Mouse (Mus musculus): Measurements from ENCODE around the gene 3425401B19Rik. TPM values are rescaled to one million over a fixed set of nuclear protein-coding genes. Genes with fewer than 3 reads are reported as not detected.
A peak's percentile ranks its signal among the peaks of the same experiment; 100 is the strongest.

Gene 3425401B19Rik
- under 1 TPM in 1 of 3 experiments, not detected in 2; 0.08 TPM for polyA plus RNA-seq (2017; shearing (Covaris generic))

DNA sequence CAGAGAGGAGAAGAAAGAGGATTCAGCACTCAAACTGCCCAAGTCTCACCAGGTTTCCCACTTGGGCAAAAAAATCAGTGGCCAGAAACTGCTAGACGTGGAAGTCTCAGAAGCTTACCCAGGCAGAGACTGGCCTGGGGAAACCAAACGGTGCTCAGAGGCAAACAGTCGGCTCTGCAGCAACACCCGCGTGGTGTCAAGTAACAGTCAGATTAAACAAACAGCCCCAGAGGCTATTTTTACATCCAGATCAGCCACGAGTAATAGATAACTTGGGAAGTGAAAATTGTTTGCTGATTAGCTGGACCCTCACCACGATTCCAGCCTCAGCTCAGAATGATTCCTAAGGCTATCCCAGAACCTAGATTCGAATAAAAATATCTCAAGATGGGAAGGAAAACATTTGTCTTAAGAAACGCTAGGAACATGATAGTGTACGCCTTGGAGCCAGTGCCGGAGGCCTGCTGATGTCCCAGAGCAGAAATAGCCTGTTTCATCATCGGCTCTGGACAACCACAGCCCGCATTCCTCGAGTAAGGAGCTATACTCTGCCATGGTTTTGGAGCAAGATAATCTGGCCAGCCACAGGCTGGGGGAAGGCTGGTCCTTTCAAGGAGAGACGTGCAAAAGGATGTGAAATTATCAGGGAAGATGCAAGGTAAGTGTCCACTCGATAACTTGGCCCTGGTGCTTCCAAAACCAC is at the start of gene 3425401B19Rik:
TSS of gene 3425401B19Rik (minus strand) at position 170 of the 703 bp plus-strand sequence.
- ATAC-seq, result no peak

- no peak for ATAC-seq
Measured at GRCm38 (mm10) chr14:32732961-32733360, 47.9 kb upstream of the 3425401B19Rik start.

- no peak for ATAC-seq
Measured at GRCm38 (mm10) chr14:32726864-32727263, 41.8 kb upstream of the 3425401B19Rik start.

DNA sequence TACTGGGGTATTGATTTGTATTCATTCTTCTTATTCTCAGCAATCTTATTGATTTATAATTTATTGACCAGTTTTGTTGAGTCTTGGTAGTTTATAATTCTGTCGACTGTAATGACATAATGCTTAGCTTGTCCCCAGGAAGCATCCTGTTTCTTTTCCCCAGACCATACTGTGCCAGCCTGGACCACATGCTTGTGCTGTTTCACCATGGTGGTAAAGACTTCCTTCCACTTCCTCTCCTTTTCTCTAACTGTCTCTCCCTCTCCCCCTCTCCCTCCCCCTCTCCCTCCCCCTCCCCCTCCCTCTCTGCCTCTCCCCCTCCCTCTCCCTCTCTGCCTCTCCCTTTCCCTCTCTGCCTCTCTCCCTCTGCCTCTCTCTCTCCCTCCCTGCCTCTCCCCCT is 36.4 kb upstream of the 3425401B19Rik start:
- ATAC-seq, result no peak

- peak; percentile 89 for ATAC-seq
Measured at GRCm38 (mm10) chr14:32716763-32717439, 31.8 kb upstream of the 3425401B19Rik start.

- no peak for ATAC-seq
Measured at GRCm38 (mm10) chr14:32715489-32715888, 30.4 kb upstream of the 3425401B19Rik start.

DNA sequence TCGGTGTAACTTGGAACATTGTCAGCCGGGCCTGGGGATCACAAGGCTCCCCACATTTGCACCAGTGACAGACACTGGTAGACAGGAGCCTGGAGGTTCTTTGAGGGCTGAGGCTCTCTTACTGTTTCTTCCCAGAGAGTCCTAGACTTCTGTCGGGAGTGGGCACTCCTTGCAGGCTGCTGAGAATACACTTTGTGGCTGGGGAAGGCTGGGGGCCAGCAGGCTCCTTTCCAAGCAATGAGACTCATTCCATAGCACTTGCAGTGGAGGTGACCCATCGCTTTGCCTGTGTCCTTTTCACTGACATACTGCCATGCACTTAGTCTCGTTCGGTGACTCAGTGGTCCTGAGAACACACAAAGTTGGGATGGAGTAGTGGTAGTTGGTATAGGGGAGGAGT is 30.0 kb upstream of the 3425401B19Rik start:
- ATAC-seq, result no peak

DNA sequence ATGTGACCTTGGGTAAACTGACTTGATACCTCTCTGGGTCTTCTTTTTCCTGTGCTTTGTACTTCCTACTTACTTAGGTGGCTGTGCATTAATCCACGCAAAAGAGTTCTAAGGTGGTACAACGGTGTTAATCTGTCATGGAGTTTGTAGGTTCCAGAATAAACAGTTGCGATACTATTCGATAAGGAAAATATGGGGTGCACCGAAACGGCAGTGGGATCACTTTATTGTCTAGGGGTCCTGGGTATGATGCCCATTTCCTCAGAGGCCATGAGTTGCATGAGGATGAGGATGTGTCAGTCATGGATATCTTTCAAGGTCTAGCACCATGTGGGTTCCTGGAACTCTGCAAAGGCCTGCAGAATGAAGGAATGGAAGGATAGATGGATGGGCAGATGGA is 24.8 kb upstream of the 3425401B19Rik start:
- ATAC-seq, result no peak

DNA sequence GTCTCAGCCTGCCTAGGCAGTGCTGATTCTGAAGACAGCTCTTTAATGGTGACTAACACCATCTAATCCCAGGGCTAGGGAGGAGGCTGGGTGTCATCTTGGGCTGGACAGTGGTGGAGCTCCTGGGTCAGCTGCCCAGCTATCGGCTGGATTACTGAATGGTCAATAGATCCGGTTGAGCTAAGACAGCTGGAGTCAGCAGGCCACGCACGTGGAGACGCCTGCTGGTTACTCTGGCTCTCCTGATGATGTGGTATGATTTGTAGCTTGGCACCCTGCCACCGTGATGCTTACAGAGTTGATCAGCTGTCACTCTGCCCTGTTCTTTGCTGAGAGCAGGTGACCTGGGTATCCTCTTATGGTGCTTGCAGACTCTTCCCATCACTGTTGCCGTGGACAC is 23.7 kb upstream of the 3425401B19Rik start:
- ATAC-seq, result no peak

- ATAC-seq, result no peak
Measured at GRCm38 (mm10) chr14:32707938-32708337, 22.8 kb upstream of the 3425401B19Rik start.

GRCm38 (mm10) chr14:32700972-32701371 is 15.9 kb upstream of the 3425401B19Rik start:
- ATAC-seq, result no peak

- no peak for ATAC-seq
Measured at GRCm38 (mm10) chr14:32698556-32698955, 13.5 kb upstream of the 3425401B19Rik start.

DNA sequence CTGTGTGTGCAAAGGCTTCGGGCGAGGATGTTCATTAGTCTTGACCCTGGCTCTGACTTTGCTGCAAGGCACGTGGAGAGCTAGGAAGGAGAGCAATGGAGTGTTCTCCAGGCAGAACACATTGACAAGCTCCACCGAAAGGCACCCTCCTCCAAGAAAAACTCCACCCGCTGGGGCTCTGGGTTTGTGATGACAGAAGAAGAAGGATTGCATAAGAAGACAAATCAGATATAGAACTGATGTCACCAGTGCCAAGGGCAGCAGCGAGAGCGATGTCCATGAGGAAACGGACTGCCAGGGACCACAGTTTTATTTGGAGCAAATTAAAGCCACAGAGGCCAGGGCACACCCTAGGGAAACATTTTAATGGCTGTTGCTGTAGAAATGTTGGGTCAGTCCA is 12.7 kb upstream of the 3425401B19Rik start:
- no peak for ATAC-seq

DNA sequence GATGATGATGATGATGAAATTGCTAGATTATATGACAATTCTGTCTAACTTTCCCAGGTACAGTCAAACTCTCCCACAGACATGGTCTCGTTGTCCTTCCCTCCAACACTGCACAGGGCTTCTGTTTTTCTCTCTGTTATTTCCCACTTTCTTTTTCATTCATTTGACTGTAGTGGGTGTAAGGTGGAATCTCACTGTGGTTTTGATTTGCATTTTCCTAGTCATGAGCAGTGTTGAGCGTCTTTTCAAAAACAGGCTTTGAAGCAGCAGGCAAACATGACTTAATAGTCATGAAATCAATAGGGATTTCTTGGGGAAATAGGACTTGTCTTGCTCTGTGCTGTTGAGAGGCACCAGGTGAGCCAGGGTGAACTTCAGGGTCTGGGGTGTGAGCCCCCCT is 11.3 kb upstream of the 3425401B19Rik start:
- no peak for ATAC-seq

DNA sequence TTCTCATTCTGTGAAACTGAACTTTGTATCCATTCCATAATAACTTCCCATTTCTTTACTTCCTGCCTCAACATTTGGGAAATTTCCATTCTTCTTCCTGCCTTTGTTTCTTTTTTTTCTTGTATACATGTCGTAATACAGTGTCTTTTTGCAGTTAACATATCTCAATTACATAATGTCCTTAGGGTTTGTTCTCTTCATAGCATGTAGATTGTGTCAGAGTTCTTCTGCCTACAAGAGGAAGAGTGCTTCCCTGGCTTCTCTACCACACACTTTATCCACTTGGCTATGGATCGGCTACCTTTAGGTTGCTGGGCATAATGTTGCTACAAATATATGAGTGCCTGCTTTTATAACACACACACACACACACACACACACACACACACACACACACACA is 10.8 kb upstream of the 3425401B19Rik start:
- no peak for ATAC-seq

DNA sequence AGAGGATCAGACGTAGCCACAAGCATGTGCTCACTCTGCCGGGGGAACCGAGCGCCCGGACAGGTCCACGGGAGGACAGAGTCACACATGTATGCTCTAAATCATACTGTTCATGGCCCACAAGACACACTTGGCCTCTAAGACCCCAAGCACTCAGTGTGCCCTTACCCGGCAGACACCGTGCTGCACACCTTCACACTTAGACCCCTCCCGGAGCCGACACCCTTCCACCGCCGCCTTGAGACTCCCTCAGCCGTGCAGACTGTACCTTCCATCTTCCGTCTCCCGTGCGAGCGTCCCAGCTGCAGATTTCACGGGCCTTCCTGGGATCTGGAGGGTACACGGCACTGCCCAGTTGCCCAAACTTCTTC is 373 bp downstream of the 3425401B19Rik start:
- no peak for ATAC-seq

DNA sequence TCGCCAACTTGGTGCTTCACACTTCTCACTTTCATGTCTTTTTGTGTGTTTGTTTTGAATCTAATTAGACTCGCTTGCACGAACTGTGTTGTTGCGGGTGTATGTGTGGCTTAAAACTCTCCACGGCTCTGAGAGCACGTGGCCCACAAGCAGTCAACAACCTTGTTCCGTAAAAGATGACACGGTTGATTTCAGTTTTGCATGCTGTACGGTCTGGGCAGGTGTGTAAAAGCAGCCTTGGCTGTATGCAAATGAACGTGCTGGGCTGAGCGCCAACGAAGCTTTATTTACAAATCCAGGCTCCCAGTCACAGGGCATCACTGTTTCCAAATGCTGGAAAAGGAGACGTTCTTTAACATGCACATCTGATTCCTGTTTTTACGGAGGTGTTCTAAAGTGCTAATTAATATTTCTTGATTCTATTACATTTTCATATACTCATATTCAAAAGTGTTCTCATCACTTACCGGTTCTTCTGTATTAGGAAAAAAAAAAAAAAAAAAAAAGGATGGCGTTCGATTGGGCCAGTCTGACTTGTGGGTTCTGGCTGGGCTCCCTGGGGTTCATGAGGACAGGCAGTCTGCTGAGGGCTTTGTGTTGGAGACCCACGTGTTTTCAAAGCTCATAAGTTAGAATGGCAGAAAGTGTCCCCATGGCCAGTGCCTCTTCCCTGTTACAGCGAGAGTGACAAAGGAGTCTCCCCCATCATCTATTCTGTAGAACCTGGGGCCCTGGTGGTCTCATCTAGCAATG is 935 bp downstream of the 3425401B19Rik start:
- ATAC-seq, result no peak

DNA sequence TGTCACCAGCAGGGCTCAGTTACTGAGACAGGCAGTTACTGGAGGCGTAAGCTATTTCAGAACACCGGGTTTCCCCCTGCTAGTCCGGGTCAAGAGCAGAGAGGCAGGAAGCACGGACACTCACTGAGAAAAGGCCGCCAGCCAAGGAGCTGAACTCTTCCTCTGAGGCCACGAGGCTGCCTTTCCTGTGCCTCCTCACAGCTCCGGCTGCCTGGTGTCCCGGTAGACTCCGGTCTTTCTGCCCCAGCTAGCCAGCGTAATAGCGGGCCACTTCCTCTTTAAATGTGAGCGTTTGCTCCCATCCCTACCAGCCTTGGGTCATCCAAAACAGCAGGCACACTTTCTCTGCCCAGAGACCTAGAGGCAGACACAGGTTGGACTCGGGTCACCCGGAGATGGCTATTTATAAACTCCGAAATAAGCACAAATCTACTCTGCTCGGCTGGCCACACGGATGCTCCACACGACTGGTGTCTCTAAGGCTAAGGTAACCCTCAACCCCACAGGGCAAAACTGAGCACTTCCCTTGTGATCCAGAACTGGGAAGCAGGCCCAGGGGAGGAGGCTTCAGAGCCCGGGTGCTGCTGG is 1.7 kb downstream of the 3425401B19Rik start:
- ATAC-seq, result no peak

GRCm38 (mm10) chr14:32682536-32682935 is 2.6 kb downstream of the 3425401B19Rik start:
- ATAC-seq, result no peak

DNA sequence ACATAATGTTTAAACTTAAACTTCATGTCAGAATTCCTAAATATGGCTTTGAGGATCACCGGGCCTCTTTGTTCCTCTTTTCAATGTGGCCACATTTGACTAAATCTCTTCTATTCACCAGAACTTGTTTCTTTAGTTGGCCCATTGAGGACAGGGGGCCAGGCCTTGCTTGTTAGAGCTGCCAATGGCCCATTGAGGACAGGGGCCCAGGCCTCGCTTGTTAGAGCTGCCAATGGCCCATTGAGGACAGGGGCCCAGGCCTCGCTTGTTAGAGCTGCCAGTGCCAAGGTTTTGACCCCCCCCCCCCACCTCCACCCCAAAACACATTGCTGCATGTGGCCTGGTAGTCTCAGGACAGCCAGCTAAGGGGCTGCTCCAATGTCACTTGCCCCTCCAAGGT is 3.5 kb downstream of the 3425401B19Rik start:
- no peak for ATAC-seq

DNA sequence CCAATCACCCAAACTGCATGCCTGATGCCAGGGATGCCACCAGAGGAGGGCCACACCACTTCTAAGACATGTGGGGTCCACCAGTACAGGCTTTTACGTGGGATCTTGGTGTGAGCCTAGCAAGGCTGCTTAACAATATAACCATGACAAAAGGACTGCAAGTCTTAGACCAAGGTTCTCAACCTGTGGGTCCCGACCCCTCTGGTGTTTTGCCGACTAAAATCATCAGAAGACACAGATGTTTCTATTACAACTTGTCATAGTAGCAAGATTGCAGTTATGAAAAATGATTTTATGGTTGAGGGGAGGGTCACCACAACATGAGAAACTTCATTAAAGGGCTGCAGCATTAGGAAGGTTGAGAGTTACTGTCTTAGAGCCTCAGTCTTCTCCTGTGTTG is 6.5 kb downstream of the 3425401B19Rik start:
- ATAC-seq, result no peak

DNA sequence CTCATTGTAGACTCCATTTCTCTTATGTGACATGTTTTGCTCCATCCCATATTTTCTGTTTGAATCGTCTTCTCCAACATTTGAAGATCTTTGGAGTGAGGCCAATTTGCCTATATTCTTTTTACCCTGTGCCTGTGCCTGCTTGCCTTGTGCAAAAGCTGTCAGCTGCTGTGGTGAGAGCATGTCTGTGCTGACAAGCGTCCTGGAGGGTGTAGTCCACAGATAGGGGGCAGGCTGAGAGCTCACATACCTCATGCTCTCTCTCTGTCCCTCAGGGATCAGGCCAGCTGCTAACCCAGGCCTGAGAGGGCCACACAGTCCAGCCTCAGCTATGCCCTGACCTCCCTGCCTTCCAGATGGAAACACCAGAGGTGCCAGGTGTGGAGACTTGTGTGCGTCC is 11.9 kb downstream of the 3425401B19Rik start:
- ATAC-seq, result no peak

DNA sequence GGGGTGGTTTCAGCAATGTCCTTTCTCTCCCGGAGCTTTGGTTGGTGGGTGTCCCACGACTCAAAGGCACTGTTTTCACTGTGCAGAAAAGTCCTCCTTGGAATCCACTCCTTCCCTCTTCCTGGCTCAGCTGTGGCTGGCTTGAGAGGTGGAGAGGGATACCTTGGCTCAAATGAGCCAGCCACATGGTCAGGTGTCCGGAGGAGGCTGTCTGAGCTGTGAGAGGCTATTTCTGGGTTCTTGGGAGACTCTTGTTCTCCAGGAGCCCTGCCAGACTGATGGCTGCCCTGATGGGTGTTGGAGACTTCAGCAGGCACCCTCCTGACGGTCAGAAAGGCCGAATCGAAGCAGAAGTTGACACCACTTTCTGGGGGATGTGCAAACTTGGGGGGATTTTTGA is 22.0 kb downstream of the 3425401B19Rik start:
- no peak for ATAC-seq

Measured in inflammation-experienced regulatory T-cells, adult 6 months (primary cell).